Mouse (Mus musculus) heart, postnatal 0 days (tissue): ENCODE measurements around the gene Atf1. TPM values are rescaled to one million over a fixed set of nuclear protein-coding genes. Genes with fewer than 3 reads are reported as not detected.
A peak's percentile ranks its signal among the peaks of the same experiment; 100 is the strongest.

Experiments
- ATAC-seq: fragments of 200-750 bp; cut with Nextera tagmentation; 2 replicates; pipeline ENCODE4 v1.8.0; 2017; ENCODE audit warnings: low read depth, moderate number of reproducible peaks, moderate library complexity; ENCODE audit not compliant: insufficient read depth
- DNase-seq: peaks from one replicate; pipeline ENCODE4 v3.0.0-alpha.2; 2016; ENCODE audit warnings: low spot score
- H3K27ac ChIP-seq: fragments of 300-500 bp; sonication (generic); 2 replicates; pipeline ENCODE4 v1.5.1; 2014; ENCODE audit warnings: low read depth, mild to moderate bottlenecking
- H3K27me3 ChIP-seq: fragments of 300-500 bp; sonication (generic); 2 replicates; pipeline ENCODE4 v1.6.1; 2014; ENCODE audit warnings: low read length, mixed read lengths; ENCODE audit not compliant: control insufficient read depth, insufficient read depth
- H3K36me3 ChIP-seq: fragments of 300-500 bp; sonication (generic); replicated peaks from 2 replicates; pipeline ENCODE4 v1.6.1; 2014; ENCODE audit warnings: low read length, mixed read lengths; ENCODE audit not compliant: control insufficient read depth, insufficient read depth
- H3K4me1 ChIP-seq: fragments of 300-500 bp; sonication (generic); 2 replicates; pipeline ENCODE4 v1.6.1; 2014; ENCODE audit warnings: antibody characterized with exemption; ENCODE audit not compliant: control insufficient read depth, insufficient read depth
- H3K4me2 ChIP-seq: fragments of 300-500 bp; sonication (generic); 2 replicates; pipeline ENCODE4 v1.6.1; 2014; ENCODE audit warnings: low read depth, mild to moderate bottlenecking, low read length, moderate library complexity
- H3K4me3 ChIP-seq: fragments of 300-500 bp; sonication (generic); 2 replicates; pipeline ENCODE4 v1.5.1; 2014; ENCODE audit warnings: low read depth, low read length
- H3K9ac ChIP-seq: fragments of 300-500 bp; sonication (generic); replicated peaks from 2 replicates; pipeline ENCODE4 v1.6.1; 2014; ENCODE audit warnings: low read depth, low read length, mixed read lengths
- H3K9me3 ChIP-seq: fragments of 300-500 bp; sonication (generic); replicated peaks from 2 replicates; pipeline ENCODE4 v1.6.1; 2016; ENCODE audit warnings: low read length; ENCODE audit not compliant: control insufficient read depth
- CTCF ChIP-seq: IDR thresholded peaks from 2 replicates; pipeline ENCODE4 v1.5.1; 2016; ENCODE audit warnings: antibody characterized with exemption, control low read depth, low read depth
- EP300 ChIP-seq: IDR thresholded peaks from 2 replicates; pipeline ENCODE4 v1.6.1; 2016; ENCODE audit warnings: antibody characterized with exemption, low read depth
- WGBS: fragments of 180-500 bp; shearing (Covaris S2); extraction: QIAGEN DNeasy Blood & Tissue Kit; methylation state at CpG from one replicate; pipeline ENCODE4 v1.1.7; 2014; 5-methylcytosine and 5-hydroxymethylcytosine counted together
- polyA plus RNA-seq: library from polyadenylated mRNA; unstranded; fragments of >200 nt; fragmentation: Nextera tagmentation; extraction: Ambion mirVana; gene quantifications from 2 replicates; pipeline ENCODE4 v1.2.1, GENCODE M21; 2015
- total RNA-seq: library from RNA; depleted of rRNA; stranded (reverse); fragments of >200 nt; gene quantifications from 2 replicates; pipeline ENCODE4 v1.2.3, GENCODE M21; 2014; ENCODE audit warnings: low replicate concordance; rRNA removed

Atf1 gene
- total RNA-seq: 12.1 and 51.4 TPM in 2 replicates
- 33.1 and 33.9 TPM in 2 replicates for polyA plus RNA-seq

DNA sequence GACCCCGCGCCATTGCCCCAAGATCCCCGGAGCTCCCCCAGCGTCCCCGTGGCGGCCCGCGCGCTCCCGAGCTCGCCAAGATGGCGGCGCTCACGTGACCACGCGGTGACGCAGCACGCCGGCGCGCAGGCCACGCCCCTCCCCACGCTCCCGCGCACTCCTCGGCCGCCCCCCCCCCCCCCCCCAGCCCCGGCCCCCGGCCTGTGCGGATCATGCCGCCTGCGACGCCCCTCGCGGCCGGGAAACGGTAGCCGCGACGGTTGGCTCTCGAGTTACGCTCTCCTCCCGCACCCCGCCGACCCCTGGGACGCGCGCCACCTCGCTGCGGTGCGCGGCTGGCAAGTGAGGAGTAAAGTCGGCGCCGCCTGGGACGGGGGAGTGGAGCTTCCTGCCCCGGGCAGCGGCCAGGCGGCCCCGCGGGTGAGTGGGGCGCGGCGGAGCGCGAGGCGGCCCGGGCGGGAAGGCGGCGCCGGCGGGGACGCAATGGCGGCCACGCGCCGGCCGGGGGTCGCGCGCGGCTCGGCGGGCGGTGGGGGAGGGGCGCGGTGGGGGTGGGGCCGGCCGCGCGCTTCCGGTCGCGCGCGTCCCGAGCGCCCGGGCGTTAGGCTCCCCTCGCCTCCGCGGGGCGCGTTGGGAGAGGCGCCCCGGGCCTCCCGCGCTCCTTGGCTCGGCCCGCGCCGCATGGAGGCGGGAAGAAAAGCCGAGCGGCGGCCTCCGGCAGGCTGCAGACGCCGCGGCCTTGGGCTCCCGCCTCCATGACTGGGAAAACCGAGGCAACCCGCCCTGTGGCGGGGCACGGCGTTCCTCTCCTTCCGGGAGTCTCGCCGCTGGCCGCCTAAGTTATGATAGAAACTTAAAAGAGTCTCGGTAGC, at the start of gene Atf1:
TSS of gene Atf1 (plus strand) at position 157 of the 872 bp plus-strand sequence.
- peak within 1 kb of the TSS; percentile 72 for H3K4me2 ChIP-seq
- ATAC-seq: peak; percentile 84
- peak within 1 kb of the TSS; percentile 99 for H3K9ac ChIP-seq
- no peaks in the 10 kb centered on the region for H3K27me3 ChIP-seq
- peaks cover 7% of the 10 kb centered on the region for H3K9me3 ChIP-seq
- 1% methylated on average over 61 of the region's 133 CpGs for WGBS
- peak; percentile 20; the same call in 1 of the 2 replicates for TF ChIP-seq CTCF
- no peak for TF ChIP-seq EP300
- peak within 1 kb of the TSS; percentile 100 for H3K27ac ChIP-seq
- H3K4me1 ChIP-seq: peaks cover 14% of the 10 kb centered on the region
- peak; percentile 89 for DNase-seq
- peaks cover 8% of the 10 kb centered on the region; the same call in 1 of the 2 replicates for H3K36me3 ChIP-seq
- peak within 1 kb of the TSS; percentile 98 for H3K4me3 ChIP-seq

DNA sequence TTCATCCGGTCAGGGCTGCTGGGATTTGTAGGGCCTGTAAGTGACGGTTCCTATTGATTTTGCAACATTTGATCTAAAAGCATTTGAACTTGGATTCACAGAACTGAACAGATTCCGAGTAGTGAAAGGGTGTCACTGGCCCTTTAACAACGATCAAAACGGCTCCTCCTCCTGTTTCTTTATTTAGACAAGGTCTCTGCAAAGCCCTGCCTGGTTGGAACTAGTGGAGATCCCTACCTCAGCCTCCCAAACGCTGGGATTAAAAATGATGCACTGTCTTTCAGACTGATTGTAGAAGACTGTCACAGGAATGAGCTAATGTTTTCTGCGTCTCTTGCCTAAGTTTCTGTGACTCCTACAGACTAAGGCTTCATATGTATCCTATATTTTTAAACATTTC, 49.1 kb upstream of the Atf1 start:
- DNase-seq (peak; percentile 61), ATAC-seq (no peak)
- peaks cover 63% of the 10 kb centered on the region for H3K36me3 ChIP-seq
- WGBS: 32% methylated on average over 7 of the region's 7 CpGs
- TF ChIP-seq CTCF (no peak), EP300 (no peak)
- no peak overlapping the region for H3K4me2 ChIP-seq
- H3K9me3 ChIP-seq: no peaks in the 10 kb centered on the region
- H3K4me3 ChIP-seq: no peak overlapping the region
- H3K27ac ChIP-seq: peak overlapping the region; percentile 28; the same call in 1 of the 2 replicates
- H3K9ac ChIP-seq: no peak overlapping the region
- no peaks in the 10 kb centered on the region for H3K27me3 ChIP-seq
- peaks cover 3% of the 10 kb centered on the region; the same call in 1 of the 2 replicates for H3K4me1 ChIP-seq

- Histone ChIP-seq H3K36me3 (peaks cover 62% of the 10 kb centered on the region), H3K4me3 (no peak overlapping the region), H3K27me3 (no peaks in the 10 kb centered on the region), H3K27ac (no peak overlapping the region), H3K4me2 (no peak overlapping the region), H3K9ac (no peak overlapping the region), H3K9me3 (no peaks in the 10 kb centered on the region), H3K4me1 (peaks cover 3% of the 10 kb centered on the region; the same call in 1 of the 2 replicates)
- TF ChIP-seq CTCF (no peak), EP300 (no peak)
- DNase-seq (no peak), ATAC-seq (no peak)
- WGBS: 87% methylated on average over 6 of the region's 6 CpGs
Measured at GRCm38 (mm10) chr15:100179685-100180084, 47.9 kb upstream of the Atf1 start.

DNA sequence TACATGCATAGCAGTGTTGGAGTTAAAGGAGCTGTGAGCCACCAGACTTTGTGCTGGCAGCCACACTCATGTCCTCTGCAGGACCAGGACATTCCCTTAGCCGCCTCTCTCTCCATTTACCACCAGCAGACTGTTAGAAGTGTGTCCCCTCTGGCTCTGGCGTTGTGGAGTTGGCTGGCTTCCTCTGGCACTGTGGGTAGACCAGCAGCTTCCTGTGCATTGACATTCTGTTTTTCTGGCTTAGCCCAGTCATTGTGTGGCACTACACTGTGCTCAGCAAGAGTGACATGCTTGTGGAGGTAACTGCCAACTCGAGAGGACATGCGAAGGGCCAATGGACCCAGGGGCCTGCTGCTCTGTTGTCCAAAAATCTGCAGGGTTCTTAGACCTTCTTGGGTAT, 47.4 kb upstream of the Atf1 start:
- no peak overlapping the region for H3K4me2 ChIP-seq
- TF ChIP-seq CTCF (no peak), EP300 (no peak)
- no peaks in the 10 kb centered on the region for H3K9me3 ChIP-seq
- no peak overlapping the region for H3K27ac ChIP-seq
- DNase-seq: no peak
- H3K9ac ChIP-seq: no peak overlapping the region
- H3K27me3 ChIP-seq: no peaks in the 10 kb centered on the region
- ATAC-seq: no peak
- H3K36me3 ChIP-seq: peaks cover 61% of the 10 kb centered on the region
- peaks cover 3% of the 10 kb centered on the region; the same call in 1 of the 2 replicates for H3K4me1 ChIP-seq
- no peak overlapping the region for H3K4me3 ChIP-seq
- WGBS: 78% methylated on average over 4 of the region's 4 CpGs

- no peaks in the 10 kb centered on the region for H3K9me3 ChIP-seq
- H3K27me3 ChIP-seq: no peaks in the 10 kb centered on the region
- no peak for ATAC-seq
- no peak overlapping the region for H3K9ac ChIP-seq
- TF ChIP-seq CTCF (no peak), EP300 (no peak)
- H3K4me3 ChIP-seq: no peak overlapping the region
- H3K4me1 ChIP-seq: 0 out of 2 replicates have a peak, but pooled peaks cover 6% of the 10 kb centered on the region
- H3K4me2 ChIP-seq: no peak overlapping the region
- H3K27ac ChIP-seq: no peak overlapping the region
- DNase-seq: no peak
- peaks cover 68% of the 10 kb centered on the region for H3K36me3 ChIP-seq
- 85% methylated on average over 10 of the region's 10 CpGs for WGBS
Measured at GRCm38 (mm10) chr15:100181841-100182240, 45.8 kb upstream of the Atf1 start.
